Mouse (Mus musculus) lung, adult 2 months (tissue): Measurements from ENCODE around the gene E030018B13Rik.

Experiments
- CTCF ChIP-seq: fragments of 200-500 bp; IDR thresholded peaks from 2 replicates; pipeline ENCODE4 v1.5.1; 2011; ENCODE audit warnings: mild to moderate bottlenecking, low read length, control low read depth; ENCODE audit not compliant: insufficient read depth
- POLR2A ChIP-seq: fragments of 200-500 bp; IDR thresholded peaks from 2 replicates; pipeline ENCODE4 v1.6.1; 2011; ENCODE audit warnings: low read depth, mild to moderate bottlenecking, control low read depth, low read length, borderline replicate concordance; ENCODE audit errors: extremely low read depth

GRCm38 (mm10) chr7:63889116-63889975 is 27.3 kb upstream of the E030018B13Rik start:
- no peak for TF ChIP-seq CTCF
- no peak for TF ChIP-seq POLR2A
